Mouse (Mus musculus) stomach, embryonic 16.5 days (tissue): ENCODE data around the gene Macrod2. TPM values are rescaled to one million over a fixed set of nuclear protein-coding genes. Genes with fewer than 3 reads are reported as not detected.

ENCODE experiments used
- ATAC-seq: fragments of 200-750 bp; cut with Nextera tagmentation; 2 replicates; pipeline ENCODE4 v1.8.0; 2017; ENCODE audit warnings: moderate number of reproducible peaks, moderate TSS enrichment; ENCODE audit not compliant: insufficient read depth, low FRiP score
- H3K27ac ChIP-seq: fragments of 300-500 bp; sonication (generic); 2 replicates; pipeline ENCODE4 v1.5.1; 2014; ENCODE audit warnings: low read length
- H3K27me3 ChIP-seq: fragments of 300-500 bp; sonication (generic); 2 replicates; pipeline ENCODE4 v1.6.1; 2014; ENCODE audit warnings: low read length, control low read depth, mixed read lengths; ENCODE audit not compliant: control insufficient read depth, insufficient read depth
- H3K36me3 ChIP-seq: fragments of 300-500 bp; sonication (generic); 2 replicates; pipeline ENCODE4 v1.6.1; 2014; ENCODE audit warnings: low read length; ENCODE audit not compliant: control insufficient read depth, insufficient read depth
- H3K4me1 ChIP-seq: fragments of 300-500 bp; sonication (generic); 2 replicates; pipeline ENCODE4 v1.6.1; 2014; ENCODE audit warnings: low read length, control low read depth, mixed read lengths; ENCODE audit not compliant: control insufficient read depth, insufficient read depth
- H3K4me2 ChIP-seq: fragments of 300-500 bp; sonication (generic); 2 replicates; pipeline ENCODE4 v1.6.1; 2014; ENCODE audit warnings: low read depth, low read length, mixed read lengths
- H3K4me3 ChIP-seq: fragments of 300-500 bp; sonication (generic); replicated peaks from 2 replicates; pipeline ENCODE4 v1.5.1; 2014; ENCODE audit warnings: mild to moderate bottlenecking, low read length
- H3K9ac ChIP-seq: fragments of 300-500 bp; sonication (generic); 2 replicates; pipeline ENCODE4 v1.6.1; 2014; ENCODE audit warnings: low read length
- H3K9me3 ChIP-seq: fragments of 300-500 bp; sonication (generic); replicated peaks from 2 replicates; pipeline ENCODE4 v1.6.1; 2016; ENCODE audit warnings: low read length, control low read depth; ENCODE audit not compliant: control insufficient read depth
- WGBS: fragments of 180-500 bp; shearing (Covaris S2); extraction: QIAGEN DNeasy Blood & Tissue Kit; methylation state at CpG from one replicate; pipeline ENCODE4 v1.1.7; 2014; 5-methylcytosine and 5-hydroxymethylcytosine counted together
- polyA plus RNA-seq: library from polyadenylated mRNA; unstranded; fragments of >200 nt; fragmentation: Nextera tagmentation; extraction: Ambion mirVana; gene quantifications from 2 replicates; pipeline ENCODE4 v1.2.1, GENCODE M21; 2015

Gene Macrod2
- polyA plus RNA-seq, 1 experiment from 2014 or later, result 45.4 TPM

DNA sequence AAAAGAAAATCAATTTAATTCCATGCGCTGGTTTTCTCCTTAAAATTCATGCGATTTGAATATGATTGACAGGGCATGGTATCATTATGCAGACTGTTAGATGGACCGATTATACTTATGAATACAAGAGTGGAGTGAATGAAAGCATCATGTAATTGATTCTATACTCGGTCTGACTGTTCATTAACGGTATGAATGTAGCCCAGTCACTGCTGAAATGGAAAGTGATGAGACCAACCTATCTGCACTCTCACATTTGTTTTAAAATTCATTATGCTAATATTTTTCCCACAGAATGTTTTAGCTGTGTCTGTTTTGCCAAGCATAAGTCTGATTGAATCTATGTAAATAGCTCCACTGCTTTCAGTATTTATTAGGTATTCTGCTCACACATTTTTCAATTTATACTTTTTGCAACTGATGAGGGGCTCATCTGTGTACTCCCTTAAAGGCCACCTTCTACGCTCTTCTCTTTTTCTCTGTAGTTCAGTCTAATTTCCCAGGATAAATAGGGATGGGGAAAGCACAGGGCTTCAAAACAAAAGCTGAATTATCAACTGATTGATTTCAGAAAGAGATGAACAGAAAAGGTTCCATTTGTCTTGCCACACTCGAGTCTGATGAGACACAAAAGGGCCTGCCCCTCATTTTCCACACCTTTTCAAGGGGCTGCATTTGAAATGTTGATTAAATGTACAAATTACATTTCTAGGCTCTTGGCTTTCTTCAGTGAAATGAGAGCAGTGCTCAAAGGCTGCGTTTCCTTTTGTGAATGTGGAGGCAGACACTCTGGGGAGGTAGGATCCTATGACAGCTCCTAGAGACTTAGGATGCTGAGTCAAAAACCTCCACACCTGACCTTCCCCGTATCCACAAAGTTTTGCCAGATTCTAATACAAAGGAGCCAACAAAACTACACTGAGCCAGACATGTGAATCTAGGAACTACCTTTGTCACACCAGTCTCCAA, 1113.1 kb downstream of the Macrod2 start:
- H3K9ac ChIP-seq, result no peak overlapping the region
- H3K9me3 ChIP-seq, result no peaks in the 10 kb centered on the region
- no peak for ATAC-seq
- H3K4me2 ChIP-seq, result no peak overlapping the region
- H3K27ac ChIP-seq, result no peak overlapping the region
- H3K4me3 ChIP-seq, result no peak overlapping the region
- H3K27me3 ChIP-seq, result no peaks in the 10 kb centered on the region
- H3K4me1 ChIP-seq, result no peaks in the 10 kb centered on the region
- WGBS, result 75% methylated on average over 9 of the region's 9 CpGs
- H3K36me3 ChIP-seq, result no peaks in the 10 kb centered on the region

DNA sequence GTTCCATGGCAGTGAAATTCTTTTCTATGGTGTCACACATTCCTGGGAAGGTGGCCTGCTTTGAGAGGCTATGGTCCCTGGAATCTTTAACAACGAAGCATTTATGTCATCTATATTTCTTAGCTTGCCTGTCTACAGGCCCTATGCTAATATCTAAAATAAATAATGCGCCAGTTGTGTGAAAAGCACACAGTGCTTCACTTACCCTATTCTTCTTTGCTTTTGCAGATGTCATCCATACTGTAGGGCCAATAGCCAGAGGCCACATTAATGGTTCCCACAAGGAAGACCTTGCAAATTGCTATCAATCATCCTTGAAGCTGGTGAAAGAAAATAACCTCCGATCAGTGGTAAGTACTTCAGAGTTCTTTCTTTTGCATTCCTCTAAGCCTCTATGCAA, 1119.9 kb downstream of the Macrod2 start:
- Histone ChIP-seq H3K4me2 (no peak overlapping the region), H3K9me3 (no peaks in the 10 kb centered on the region), H3K27ac (no peak overlapping the region), H3K36me3 (no peaks in the 10 kb centered on the region), H3K4me1 (no peaks in the 10 kb centered on the region), H3K4me3 (no peak overlapping the region), H3K27me3 (no peaks in the 10 kb centered on the region), H3K9ac (no peak overlapping the region)
- 60% methylated on average over 3 of the region's 3 CpGs for WGBS
- no peak for ATAC-seq

- Histone ChIP-seq H3K4me2 (no peak overlapping the region), H3K9ac (no peak overlapping the region), H3K27me3 (no peaks in the 10 kb centered on the region), H3K4me3 (no peak overlapping the region), H3K36me3 (no peaks in the 10 kb centered on the region), H3K27ac (no peak overlapping the region), H3K9me3 (no peaks in the 10 kb centered on the region), H3K4me1 (no peaks in the 10 kb centered on the region)
- WGBS, result 67% methylated on average over 4 of the region's 4 CpGs
- no peak for ATAC-seq
Observed at GRCm38 (mm10) chr2:141522081-141522480, 1127.0 kb downstream of the Macrod2 start.

DNA sequence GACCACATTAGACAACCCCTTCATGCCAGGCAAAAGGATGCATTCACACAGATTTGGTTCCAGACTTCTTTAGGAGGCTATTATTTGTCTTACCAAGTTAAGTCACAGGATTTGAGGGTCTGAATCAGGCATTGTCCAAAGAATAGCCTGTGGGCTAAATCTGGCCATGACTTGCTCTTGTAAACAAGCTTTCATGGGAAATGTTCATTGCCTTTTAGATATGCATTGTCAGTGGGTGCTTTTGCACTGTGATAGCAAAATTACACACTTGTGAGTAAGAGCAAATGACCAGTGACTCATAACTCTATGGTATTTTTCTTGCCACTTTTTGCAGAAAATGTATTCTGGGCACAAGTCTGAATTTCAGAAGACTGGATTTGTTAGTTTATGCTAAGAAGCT, 1150.8 kb downstream of the Macrod2 start:
- Histone ChIP-seq H3K4me3 (no peak overlapping the region), H3K9me3 (no peaks in the 10 kb centered on the region)
- no peak for ATAC-seq

GRCm38 (mm10) chr2:141551701-141552100, 1156.6 kb downstream of the Macrod2 start:
- Histone ChIP-seq H3K27ac (no peak overlapping the region), H3K9me3 (no peaks in the 10 kb centered on the region), H3K27me3 (no peaks in the 10 kb centered on the region), H3K9ac (no peak overlapping the region), H3K4me3 (no peak overlapping the region), H3K4me2 (no peak overlapping the region), H3K36me3 (no peaks in the 10 kb centered on the region), H3K4me1 (no peaks in the 10 kb centered on the region)
- ATAC-seq, result no peak
- WGBS, result 73% methylated on average over 1 of the region's 1 CpGs

More for the DNA sequence above, 1150.8 kb downstream of the Macrod2 start:
- no peaks in the 10 kb centered on the region for H3K4me1 ChIP-seq
- no peak overlapping the region for H3K27ac ChIP-seq
- no peaks in the 10 kb centered on the region for H3K36me3 ChIP-seq
- H3K4me2 ChIP-seq, result no peak overlapping the region
- no peaks in the 10 kb centered on the region for H3K27me3 ChIP-seq
- H3K9ac ChIP-seq, result no peak overlapping the region

- ATAC-seq, result no peak
- Histone ChIP-seq H3K4me1 (no peaks in the 10 kb centered on the region), H3K36me3 (no peaks in the 10 kb centered on the region), H3K4me3 (no peak overlapping the region), H3K4me2 (no peak overlapping the region), H3K27me3 (no peaks in the 10 kb centered on the region), H3K9ac (no peak overlapping the region), H3K27ac (no peak overlapping the region), H3K9me3 (no peaks in the 10 kb centered on the region)
- 53% methylated on average over 2 of the region's 2 CpGs for whole genome bisulfite sequencing
Observed at GRCm38 (mm10) chr2:141556747-141557146, 1161.6 kb downstream of the Macrod2 start.

DNA sequence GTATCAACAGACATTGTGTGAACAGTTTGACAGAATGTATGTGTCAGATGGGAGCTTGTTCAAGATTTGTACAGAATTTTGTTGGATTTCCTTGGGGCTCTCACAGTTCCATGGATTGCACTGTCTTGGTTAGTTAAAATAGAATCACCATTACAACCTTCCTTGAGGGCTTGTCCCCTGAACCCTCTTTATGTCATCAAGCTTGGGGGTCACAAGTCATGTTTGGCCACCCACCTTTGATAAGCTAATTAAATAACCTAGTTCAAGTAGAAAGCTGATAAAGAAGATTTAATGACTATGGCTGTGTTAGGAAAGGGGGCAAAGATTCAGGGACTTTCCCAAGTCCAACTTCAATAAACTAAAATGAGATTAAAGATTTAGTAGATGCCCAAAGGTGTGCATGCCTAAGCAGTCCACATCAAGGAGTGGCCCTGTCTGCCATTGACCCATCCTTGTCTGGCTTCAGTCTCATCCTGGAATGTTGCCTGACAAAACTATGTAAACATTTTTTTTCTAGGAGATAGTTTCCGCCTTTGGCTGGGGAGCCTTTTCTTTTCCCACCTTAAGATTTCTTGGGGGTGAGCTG, 1163.2 kb downstream of the Macrod2 start:
- no peaks in the 10 kb centered on the region for H3K36me3 ChIP-seq
- no peaks in the 10 kb centered on the region for H3K9me3 ChIP-seq
- no peaks in the 10 kb centered on the region for H3K4me1 ChIP-seq
- no peak overlapping the region for H3K9ac ChIP-seq
- 41% methylated on average over 1 of the region's 1 CpGs for WGBS
- no peak overlapping the region for H3K4me3 ChIP-seq
- no peak for ATAC-seq
- no peak overlapping the region for H3K4me2 ChIP-seq
- no peaks in the 10 kb centered on the region for H3K27me3 ChIP-seq
- no peak overlapping the region for H3K27ac ChIP-seq

GRCm38 (mm10) chr2:141565986-141566385, 1170.9 kb downstream of the Macrod2 start:
- ATAC-seq, result no peak

GRCm38 (mm10) chr2:141571360-141571759, 1176.3 kb downstream of the Macrod2 start:
- no peak overlapping the region for H3K27ac ChIP-seq
- H3K9me3 ChIP-seq, result no peaks in the 10 kb centered on the region
- WGBS, result 47% methylated on average over 3 of the region's 3 CpGs
- no peaks in the 10 kb centered on the region for H3K27me3 ChIP-seq
- H3K4me3 ChIP-seq, result no peak overlapping the region
- no peak overlapping the region for H3K9ac ChIP-seq
- ATAC-seq, result no peak
- H3K4me1 ChIP-seq, result no peaks in the 10 kb centered on the region
- no peak overlapping the region for H3K4me2 ChIP-seq
- no peaks in the 10 kb centered on the region for H3K36me3 ChIP-seq

More at GRCm38 (mm10) chr2:141565986-141566385, 1170.9 kb downstream of the Macrod2 start:
- H3K4me1 ChIP-seq, result no peaks in the 10 kb centered on the region
- H3K27me3 ChIP-seq, result no peaks in the 10 kb centered on the region
- H3K4me3 ChIP-seq, result no peak overlapping the region
- no peaks in the 10 kb centered on the region for H3K9me3 ChIP-seq
- no peak overlapping the region for H3K4me2 ChIP-seq
- H3K9ac ChIP-seq, result no peak overlapping the region
- WGBS, result 43% methylated on average over 3 of the region's 3 CpGs
- H3K36me3 ChIP-seq, result no peaks in the 10 kb centered on the region
- no peak overlapping the region for H3K27ac ChIP-seq
